Mouse (Mus musculus): ENCODE data around the gene Nfatc4. TPM values are rescaled to one million over a fixed set of nuclear protein-coding genes. Genes with fewer than 3 reads are reported as not detected.

Nfatc4 gene
- total RNA-seq, 2 experiments from 2014 or later = 2.6 TPM

DNA sequence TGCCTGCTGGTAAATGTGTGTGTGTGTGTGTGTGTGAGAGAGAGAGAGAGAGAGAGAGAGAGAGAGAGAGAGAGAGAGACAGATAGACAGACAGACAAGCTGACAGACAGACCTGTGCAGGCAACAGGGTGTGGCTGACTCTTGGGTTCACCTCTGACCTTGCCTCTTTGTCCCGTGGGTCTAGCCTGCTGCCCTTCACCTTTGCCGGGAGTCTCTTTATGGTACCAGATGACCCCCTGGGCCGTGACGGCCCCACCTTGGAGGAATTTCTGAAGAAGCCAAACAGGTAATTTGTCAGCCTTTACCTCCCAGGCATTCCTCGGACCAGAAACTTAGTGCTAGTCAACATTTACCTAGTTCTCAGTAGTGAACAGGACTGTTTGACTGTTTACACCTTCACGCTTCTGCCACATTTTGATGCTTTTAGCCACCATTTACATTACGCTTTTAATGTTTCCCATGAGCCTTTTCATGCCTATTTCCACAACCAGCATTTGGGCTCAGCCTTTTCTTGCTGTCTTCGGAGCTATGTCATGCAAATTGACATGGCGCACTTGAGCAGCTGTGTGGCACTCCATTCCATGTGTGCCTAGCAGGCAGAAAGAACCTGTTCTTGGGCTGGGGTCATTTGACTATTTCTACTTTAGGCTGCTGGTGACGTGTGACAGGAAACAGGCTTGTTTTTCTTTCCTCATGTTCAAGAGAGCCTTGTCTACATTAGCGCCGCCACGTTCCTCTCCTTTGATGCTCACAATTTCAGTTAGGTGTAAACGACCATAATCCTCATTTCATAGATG, 45.5 kb downstream of the Nfatc4 start:
- Histone ChIP-seq H3K4me3 (no peak overlapping the region), H3K27ac (no peak overlapping the region)
- TF ChIP-seq CTCF (conservative IDR thresholded peaks at IDR 0.05) = no peak
- no peak for DNase-seq (ENCODE audit: low spot score in 2 of 2)

DNA sequence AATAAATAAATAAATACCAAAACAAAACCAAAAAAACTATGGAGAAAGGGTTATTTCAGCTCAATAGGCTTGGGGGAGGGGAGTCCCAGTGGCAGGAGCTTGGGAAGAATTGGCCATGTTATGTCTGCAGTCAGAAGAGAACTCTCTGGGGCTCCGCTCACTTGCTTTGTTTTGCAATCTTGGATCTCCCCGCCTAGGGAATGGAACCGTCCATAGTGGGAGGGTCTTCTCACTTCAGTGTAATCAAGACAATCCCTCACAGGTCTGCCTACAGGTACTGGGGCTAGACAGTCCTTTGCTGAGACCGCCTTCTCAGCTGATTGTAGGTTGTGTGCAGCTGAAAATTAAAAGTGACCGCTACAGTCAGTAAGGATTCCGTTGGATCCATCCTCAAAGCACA, 46.6 kb downstream of the Nfatc4 start:
- H3K4me3 ChIP-seq = no peak overlapping the region
- no peak for TF ChIP-seq CTCF (conservative IDR thresholded peaks at IDR 0.05)
- no peak for DNase-seq (ENCODE audit: low spot score in 2 of 2)
- H3K27ac ChIP-seq = no peak overlapping the region

DNA sequence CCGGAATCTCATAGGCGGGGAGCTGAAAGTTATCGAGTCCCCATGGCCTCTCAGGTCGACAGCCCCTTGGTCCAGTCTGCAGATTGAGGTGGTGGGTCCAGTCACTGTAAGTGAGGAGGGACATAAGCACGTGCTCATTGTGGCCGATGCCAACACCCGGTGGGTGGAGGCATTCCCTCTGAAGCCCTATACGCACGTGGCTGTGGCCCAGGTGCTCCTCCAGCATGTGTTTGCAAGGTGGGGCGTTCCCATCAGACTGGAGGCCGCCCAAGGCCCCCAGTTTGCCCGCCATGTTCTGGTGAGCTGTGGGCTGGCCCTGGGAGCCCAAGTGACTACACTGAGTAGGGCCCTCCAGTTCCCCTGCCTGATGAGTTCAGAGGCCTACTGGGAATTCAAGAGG, 49.1 kb downstream of the Nfatc4 start:
- Histone ChIP-seq H3K4me3 (no peak overlapping the region), H3K27ac (no peak overlapping the region)
- DNase-seq (ENCODE audit: low spot score in 2 of 2) = no peak
- no peak for TF ChIP-seq CTCF (conservative IDR thresholded peaks at IDR 0.05)

DNA sequence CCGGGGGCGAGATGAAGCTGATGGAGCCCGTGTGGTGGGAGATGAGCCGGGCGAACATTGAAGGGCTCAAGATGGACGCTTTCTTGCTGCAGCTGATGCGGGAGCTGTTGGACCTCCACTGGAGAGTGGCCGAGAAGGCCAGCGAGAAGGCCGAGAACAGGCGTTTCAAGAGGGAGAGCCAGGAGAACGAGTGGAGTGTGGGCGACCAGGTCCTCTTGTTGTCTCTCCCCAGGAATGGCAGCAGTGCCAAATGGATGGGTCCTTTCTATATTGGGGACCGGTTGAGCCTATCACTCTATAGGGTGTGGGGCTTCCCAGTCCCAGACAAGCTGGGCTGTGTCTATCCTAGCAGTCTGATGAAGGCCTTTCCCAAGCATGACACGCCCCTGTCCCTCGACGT, 49.6 kb downstream of the Nfatc4 start:
- no peak for DNase-seq (ENCODE audit: low spot score in 2 of 2)

DNA sequence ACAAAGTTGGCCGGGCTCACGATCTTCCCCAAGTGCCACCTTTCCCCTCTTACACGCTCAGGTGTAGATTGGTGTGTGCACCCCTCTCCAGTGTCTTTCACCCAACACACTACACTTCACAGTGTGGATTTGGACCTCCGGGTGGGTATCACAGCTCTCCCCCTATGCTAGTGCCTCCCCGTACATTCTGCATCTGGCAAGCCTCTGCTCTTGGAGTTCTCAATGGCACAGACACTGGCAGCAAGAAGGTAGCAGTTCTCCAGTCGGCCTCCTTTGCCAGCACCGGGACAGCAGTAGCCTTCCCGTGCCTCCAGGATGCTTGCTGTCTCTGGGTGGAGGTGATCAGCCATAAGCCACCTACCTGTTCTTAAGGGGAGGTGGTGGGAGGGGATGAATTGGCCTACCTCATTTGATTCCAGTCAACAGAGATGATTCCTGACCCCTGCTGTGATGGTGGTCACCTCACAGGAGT, 50.3 kb downstream of the Nfatc4 start:
- TF ChIP-seq CTCF (conservative IDR thresholded peaks at IDR 0.05) = no peak
- no peak overlapping the region for H3K4me3 ChIP-seq
- DNase-seq (ENCODE audit: low spot score in 2 of 2) = no peak
- H3K27ac ChIP-seq = no peak overlapping the region

More for the DNA sequence above, 49.6 kb downstream of the Nfatc4 start:
- H3K4me3 ChIP-seq = no peak overlapping the region
- no peak overlapping the region for H3K27ac ChIP-seq
- no peak for TF ChIP-seq CTCF (conservative IDR thresholded peaks at IDR 0.05)

DNA sequence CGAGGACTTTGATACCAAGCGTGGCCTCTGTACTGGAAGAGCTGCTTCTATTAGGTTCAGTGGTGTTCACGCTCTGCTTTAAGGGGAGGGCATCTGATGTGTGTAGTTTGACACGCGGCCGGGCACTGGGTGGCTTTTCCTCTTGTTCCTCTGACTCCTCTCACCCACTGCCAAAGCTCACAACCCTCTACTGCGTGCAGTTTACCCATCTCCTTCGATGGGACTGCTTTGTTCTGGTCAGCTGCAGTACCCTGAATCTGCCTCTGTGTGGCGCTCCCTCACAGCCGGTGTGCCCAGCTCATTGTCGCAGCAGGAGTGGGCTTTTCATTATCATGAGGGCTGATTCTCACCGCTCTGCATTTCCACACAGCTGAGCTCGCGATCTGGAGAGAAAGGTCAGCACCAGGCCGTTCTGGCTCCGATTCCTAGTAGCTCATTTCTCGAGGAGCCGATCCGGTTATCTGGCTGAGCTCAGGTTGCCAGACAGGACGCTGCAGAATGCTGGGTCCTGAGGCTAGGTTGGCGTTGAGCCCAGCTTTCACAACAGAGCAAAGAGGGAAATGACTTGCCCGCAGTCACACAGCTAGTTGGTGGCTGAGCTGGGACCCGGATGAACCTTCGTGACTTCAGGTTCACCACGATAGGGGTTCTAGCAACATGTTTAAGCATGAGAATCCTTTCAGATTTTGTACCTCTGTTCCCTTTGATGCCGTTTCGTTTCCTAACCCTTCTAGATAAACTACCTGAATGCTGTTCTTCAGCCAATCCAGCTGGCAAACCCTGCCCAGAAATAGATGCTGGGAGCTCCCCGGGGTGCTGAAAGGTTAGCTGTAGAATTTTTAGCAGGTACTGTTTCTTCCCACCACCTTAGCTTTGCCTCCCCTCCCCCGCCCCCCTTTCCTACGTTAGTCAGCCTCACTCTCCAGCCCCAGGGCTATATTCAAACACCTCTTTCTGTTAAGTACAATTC, 51.1 kb downstream of the Nfatc4 start:
- no peak overlapping the region for H3K27ac ChIP-seq
- peak overlapping the region; percentile 46 for H3K4me3 ChIP-seq
- DNase-seq (ENCODE audit: low spot score in 2 of 2) = peak; percentile 68 to 82
- peak; percentile 97 for TF ChIP-seq CTCF (conservative IDR thresholded peaks at IDR 0.05)

DNA sequence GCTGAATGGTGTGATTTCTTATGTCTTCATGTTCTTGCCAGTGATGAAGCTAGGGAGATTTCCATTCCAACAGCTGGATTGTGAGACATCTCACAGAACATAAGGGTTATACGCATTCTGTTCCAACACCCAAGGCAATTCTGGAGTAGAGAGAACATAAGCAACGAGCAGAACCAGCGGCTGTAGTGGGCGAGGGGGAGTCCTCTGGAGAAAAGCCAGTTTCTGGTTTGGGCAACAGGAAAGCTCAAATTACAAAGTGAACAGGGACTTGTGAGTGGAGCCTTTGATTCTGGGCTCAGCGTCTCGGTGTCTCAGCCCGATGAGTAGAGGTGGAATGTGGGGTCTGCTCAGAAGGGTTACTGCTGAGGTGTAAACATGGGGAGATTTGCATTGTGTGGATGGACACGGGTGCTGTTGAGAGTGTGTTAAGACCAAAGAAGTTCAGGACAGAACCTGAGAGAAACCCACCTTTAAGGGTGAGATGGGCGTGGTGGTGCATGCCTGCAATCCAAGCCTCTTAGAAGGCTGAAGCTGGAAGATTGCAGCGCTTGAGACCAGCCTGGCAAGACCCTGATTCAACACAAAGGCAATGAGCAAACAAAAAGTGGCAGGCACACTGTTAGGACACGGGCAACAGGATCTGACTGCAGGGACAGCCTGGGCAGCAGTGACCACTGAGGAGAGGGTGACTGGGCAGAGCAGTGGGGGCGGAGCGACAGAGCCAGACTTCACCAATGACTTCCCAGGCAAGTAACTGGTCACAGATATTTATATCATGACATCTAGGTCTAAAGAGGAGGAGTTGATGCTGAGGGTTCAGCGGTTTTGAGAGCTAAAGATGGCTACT, 54.7 kb downstream of the Nfatc4 start:
- Histone ChIP-seq H3K27ac (no peak overlapping the region), H3K4me3 (no peak overlapping the region)
- no peak for DNase-seq (ENCODE audit: low spot score in 2 of 2)
- TF ChIP-seq CTCF (conservative IDR thresholded peaks at IDR 0.05) = no peak

DNA sequence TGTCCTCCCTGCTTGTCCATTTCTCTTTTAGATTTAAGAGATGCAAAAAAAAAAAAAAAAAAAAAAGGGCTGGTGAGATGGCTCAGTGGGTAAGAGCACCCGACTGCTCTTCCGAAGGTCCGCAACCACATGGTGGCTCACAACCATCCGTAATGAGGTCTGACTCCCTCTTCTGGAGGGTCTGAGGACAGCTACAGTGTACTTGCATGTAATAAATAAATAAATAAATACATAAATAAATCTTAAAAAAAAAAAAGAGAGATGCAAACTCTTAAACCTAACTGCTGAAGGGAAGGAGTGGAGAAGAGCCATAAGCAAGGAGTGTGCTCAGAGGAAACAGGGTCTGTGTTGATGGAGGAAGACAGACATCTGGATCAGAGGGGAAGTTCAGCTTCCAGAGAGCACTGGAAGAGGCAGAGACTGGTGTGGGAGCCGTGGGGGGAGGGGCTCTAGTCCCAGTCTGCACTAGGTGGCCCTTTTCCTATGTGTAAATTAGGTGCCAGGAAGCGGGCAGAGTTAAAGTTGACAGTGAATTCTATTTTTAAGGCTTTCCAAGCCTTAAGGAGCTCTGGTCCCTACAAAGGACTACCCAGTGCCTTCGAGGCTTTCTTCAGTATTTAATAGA, 55.5 kb downstream of the Nfatc4 start:
- H3K27ac ChIP-seq = no peak overlapping the region
- peak; percentile 35 for TF ChIP-seq CTCF (conservative IDR thresholded peaks at IDR 0.05)
- H3K4me3 ChIP-seq = no peak overlapping the region
- DNase-seq (ENCODE audit: low spot score in 2 of 2) = no peak

DNA sequence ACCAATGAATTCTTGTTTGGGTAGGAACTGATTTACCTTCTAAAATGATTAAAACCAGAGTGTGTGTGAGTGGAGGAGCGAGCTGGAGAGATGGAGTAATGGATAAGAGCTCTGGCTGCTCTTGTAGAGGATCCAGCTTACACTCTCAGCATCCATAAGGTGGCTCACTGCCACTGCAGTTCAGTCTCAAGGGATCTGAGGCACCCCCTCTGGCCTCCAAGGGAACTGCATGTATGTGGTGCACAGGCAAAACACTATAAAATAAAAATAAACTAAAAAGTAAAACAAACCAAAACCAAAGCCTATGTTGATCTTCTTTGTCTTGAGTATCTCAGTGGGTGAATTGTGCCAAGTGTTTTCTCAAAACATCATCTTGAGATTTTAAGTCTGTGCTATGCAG, 56.7 kb downstream of the Nfatc4 start:
- no peak overlapping the region for H3K27ac ChIP-seq
- TF ChIP-seq CTCF (conservative IDR thresholded peaks at IDR 0.05) = peak; percentile 95
- DNase-seq (ENCODE audit: low spot score in 2 of 2) = peak; percentile 60 to 82
- H3K4me3 ChIP-seq = no peak overlapping the region

DNA sequence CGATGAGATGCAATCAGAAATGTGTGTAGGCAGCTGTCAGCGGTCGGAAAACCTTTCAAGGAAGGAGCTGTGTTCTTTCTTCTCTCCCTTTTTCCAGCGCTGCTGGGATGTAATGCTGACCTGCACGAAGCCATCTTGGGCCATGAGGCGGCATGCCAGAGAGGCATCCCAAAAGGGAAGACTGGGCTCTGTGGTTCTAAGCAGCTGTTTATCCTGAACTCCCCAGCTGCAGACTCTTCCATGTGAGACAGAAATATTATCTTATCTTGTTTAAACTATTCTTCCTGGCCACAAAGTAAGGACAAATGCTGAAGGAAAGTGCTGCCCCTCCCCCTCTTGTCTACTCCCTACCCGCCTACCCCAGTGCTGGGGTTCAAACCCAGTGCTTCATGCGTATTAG, 58.0 kb downstream of the Nfatc4 start:
- Histone ChIP-seq H3K4me3 (no peak overlapping the region), H3K27ac (no peak overlapping the region)
- DNase-seq (ENCODE audit: low spot score in 2 of 2) = no peak
- no peak for TF ChIP-seq CTCF (conservative IDR thresholded peaks at IDR 0.05)

DNA sequence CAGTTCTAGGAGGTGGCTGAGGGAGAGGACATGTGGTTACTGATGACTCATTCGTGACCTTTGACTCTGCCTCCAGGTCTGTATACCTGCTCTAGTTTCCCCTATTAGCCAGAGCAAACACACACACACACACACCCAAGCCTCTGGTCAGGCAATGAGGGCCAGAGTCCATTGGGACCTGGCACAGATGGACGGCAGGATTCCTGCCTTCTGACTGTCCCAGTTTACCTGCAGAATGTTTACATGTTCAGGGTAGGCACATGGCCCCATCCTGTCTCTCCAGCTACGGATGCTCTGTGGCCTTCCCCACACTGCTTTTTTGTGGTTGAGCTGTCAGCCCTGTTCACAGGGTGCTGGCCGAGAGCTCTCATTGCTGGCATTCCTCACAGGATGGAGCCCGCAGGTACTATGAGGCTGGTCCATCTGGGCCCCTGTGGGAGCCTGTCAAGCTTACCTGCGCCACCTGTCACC, 59.3 kb downstream of the Nfatc4 start:
- no peak overlapping the region for H3K27ac ChIP-seq
- no peak for TF ChIP-seq CTCF (conservative IDR thresholded peaks at IDR 0.05)

DNA sequence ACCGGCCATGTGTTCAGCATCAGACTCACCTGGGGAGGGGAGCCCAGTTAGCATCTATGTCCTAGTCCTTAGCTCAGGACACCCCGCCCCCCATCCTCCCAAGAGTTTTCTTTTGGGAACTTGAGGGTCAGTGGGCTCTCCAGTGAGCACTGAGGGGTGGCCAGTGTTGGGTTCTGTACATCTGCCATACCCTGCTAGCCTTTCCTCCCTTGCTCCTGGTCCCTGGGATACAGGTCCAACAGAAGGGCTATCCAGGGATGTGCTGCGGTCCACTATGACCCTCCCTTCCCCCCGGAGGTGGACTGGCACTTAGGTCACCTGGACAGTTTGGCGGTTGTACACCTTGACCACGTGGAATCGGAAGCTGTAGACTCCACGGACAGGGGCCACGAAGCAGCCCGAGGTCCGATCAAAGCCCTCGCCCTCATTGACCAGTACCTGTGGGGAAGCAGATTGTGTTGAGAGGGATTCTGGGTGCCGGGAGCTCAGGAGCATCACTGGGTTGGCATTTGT, 60.3 kb downstream of the Nfatc4 start:
- Histone ChIP-seq H3K27ac (no peak overlapping the region), H3K4me3 (no peak overlapping the region)

More for the DNA sequence above, 59.3 kb downstream of the Nfatc4 start:
- DNase-seq (ENCODE audit: low spot score in 2 of 2) = no peak
- H3K4me3 ChIP-seq = no peak overlapping the region

More for the DNA sequence above, 60.3 kb downstream of the Nfatc4 start:
- no peak for DNase-seq (ENCODE audit: low spot score in 2 of 2)
- no peak for TF ChIP-seq CTCF (conservative IDR thresholded peaks at IDR 0.05)

Other genes starting within 250 kb of the Nfatc4 start
- gene Fitm1, start 247.5 kb upstream of the Nfatc4 start, total RNA-seq (2021) = not detected
- gene Psme1, start 245.0 kb upstream of the Nfatc4 start, total RNA-seq (2021) = 10 to 100 TPM; 55.5 to 61.2 TPM
- 10 to 100 TPM; 43.5 to 49.7 TPM for gene Emc9, start 237.8 kb upstream of the Nfatc4 start, total RNA-seq (2021)
- 10 to 100 TPM; 45.2 to 60.4 TPM for gene Psme2, start 232.0 kb upstream of the Nfatc4 start, total RNA-seq (2021)
- gene Rnf31, start 231.4 kb upstream of the Nfatc4 start, total RNA-seq (2021) = 10 to 100 TPM; 46.3 to 47.0 TPM
- 10 to 100 TPM; 11.6 to 12.1 TPM for gene Irf9, start 219.6 kb upstream of the Nfatc4 start, total RNA-seq (2021)
- gene Rec8, start 205.1 kb upstream of the Nfatc4 start, total RNA-seq (2021) = 1 to 10 TPM; 1.9 to 2.5 TPM
- 100 to 1,000 TPM; 139 to 142 TPM for gene Ipo4, start 187.2 kb upstream of the Nfatc4 start, total RNA-seq (2021)
- 1 to 10 TPM; 2.6 to 6.5 TPM for gene Gm49378, start 185.2 kb upstream of the Nfatc4 start, total RNA-seq (2021)
- 10 to 100 TPM; 40.4 to 45.8 TPM for gene Tm9sf1, start 179.3 kb upstream of the Nfatc4 start, total RNA-seq (2021)
- gene Tssk4, start 173.0 kb upstream of the Nfatc4 start, total RNA-seq (2021) = 1 to 10 TPM in 1 of 2 experiments, under 1 TPM in 1; 0.96 to 1.6 TPM
- 10 to 100 TPM; 51.2 to 55.4 TPM for gene Mdp1, start 162.6 kb upstream of the Nfatc4 start, total RNA-seq (2021)
- 10 to 100 TPM; 26.0 to 26.1 TPM for gene Gmpr2, start 151.2 kb upstream of the Nfatc4 start, total RNA-seq (2021)
- 100 to 1,000 TPM; 301 to 309 TPM for gene Nedd8, start 151.0 kb upstream of the Nfatc4 start, total RNA-seq (2021)
- gene Tinf2, start 141.3 kb upstream of the Nfatc4 start, total RNA-seq (2021) = 10 to 100 TPM; 15.2 to 16.2 TPM
- gene Tgm1, start 109.2 kb upstream of the Nfatc4 start, total RNA-seq (2021) = not detected
- 10 to 100 TPM; 44.9 to 49.5 TPM for gene Rabggta, start 100.9 kb upstream of the Nfatc4 start, total RNA-seq (2021)
- 10 to 100 TPM; 82.4 to 91.1 TPM for gene Dhrs1, start 77.5 kb upstream of the Nfatc4 start, total RNA-seq (2021)
- gene Nop9, start 77.5 kb upstream of the Nfatc4 start, total RNA-seq (2021) = 10 to 100 TPM; 11.8 to 13.1 TPM
- gene Cideb, start 64.7 kb upstream of the Nfatc4 start, total RNA-seq (2021) = 1 to 10 TPM; 1.4 to 1.6 TPM
- gene Ltb4r2, start 61.7 kb upstream of the Nfatc4 start, total RNA-seq (2021) = under 1 TPM in 1 of 2 experiments, not detected in 1; 0.22 TPM
- gene Ltb4r1, start 57.2 kb upstream of the Nfatc4 start, total RNA-seq (2021) = not detected
- 1 to 10 TPM; 4.4 to 5.6 TPM for gene Adcy4, start 39.0 kb upstream of the Nfatc4 start, total RNA-seq (2021)
- gene Ripk3, start 34.3 kb upstream of the Nfatc4 start, total RNA-seq (2021) = 1 to 10 TPM; 1.2 to 2.9 TPM
- gene Nynrin, start 30.9 kb downstream of the Nfatc4 start, total RNA-seq (2021) = 1 to 10 TPM; 7.9 to 8.9 TPM
- gene Cbln3, start 61.2 kb downstream of the Nfatc4 start, total RNA-seq (2021) = under 1 TPM; 0.32 to 0.54 TPM
- 10 to 100 TPM; 13.2 to 14.7 TPM for gene Khnyn, start 61.8 kb downstream of the Nfatc4 start, total RNA-seq (2021)
- gene Sdr39u1, start 77.1 kb downstream of the Nfatc4 start, total RNA-seq (2021) = 10 to 100 TPM; 63.5 to 78.7 TPM
- under 1 TPM in 1 of 2 experiments, not detected in 1; 0.69 TPM for gene Cma1, start 121.5 kb downstream of the Nfatc4 start, total RNA-seq (2021)
- gene Cma2, start 127.8 kb downstream of the Nfatc4 start, total RNA-seq (2021) = not detected
- not detected for gene Mcpt1, start 194.8 kb downstream of the Nfatc4 start, total RNA-seq (2021)
- not detected for gene Mcpt9, start 207.4 kb downstream of the Nfatc4 start, total RNA-seq (2021)
- not detected for gene Mcpt2, start 218.9 kb downstream of the Nfatc4 start, total RNA-seq (2021)
- under 1 TPM; 0.54 to 1.00 TPM for gene Mcpt4, start 239.2 kb downstream of the Nfatc4 start, total RNA-seq (2021)